Mouse (Mus musculus) gastrocnemius, postnatal 36 days (tissue): ENCODE data around the gene Afdn. TPM values are rescaled to one million over a fixed set of nuclear protein-coding genes. Genes with fewer than 3 reads are reported as not detected.
"Not testable (repeated sequence)": the region's sequence is repeated elsewhere in the genome, so short reads cannot be mapped to it uniquely, and the experiment has no call there.

Experiments
- DNase-seq, 2 experiments: peaks; one replicate each; pipeline ENCODE4 v3.0.0; 2022
- intact Hi-C: fragments of 180-260 bp; cut with DNase I; formaldehyde crosslinking; loops from one replicate; pipeline ENCODE4 v1.15.1; 2025
- total RNA-seq, 2 experiments: library from RNA; stranded (reverse); gene quantifications; 2 replicates each; pipeline ENCODE4 v1.2.3; 2021

Gene Afdn
- total RNA-seq, 2 experiments from 2014 or later: 46.9 to 48.8 TPM

DNA sequence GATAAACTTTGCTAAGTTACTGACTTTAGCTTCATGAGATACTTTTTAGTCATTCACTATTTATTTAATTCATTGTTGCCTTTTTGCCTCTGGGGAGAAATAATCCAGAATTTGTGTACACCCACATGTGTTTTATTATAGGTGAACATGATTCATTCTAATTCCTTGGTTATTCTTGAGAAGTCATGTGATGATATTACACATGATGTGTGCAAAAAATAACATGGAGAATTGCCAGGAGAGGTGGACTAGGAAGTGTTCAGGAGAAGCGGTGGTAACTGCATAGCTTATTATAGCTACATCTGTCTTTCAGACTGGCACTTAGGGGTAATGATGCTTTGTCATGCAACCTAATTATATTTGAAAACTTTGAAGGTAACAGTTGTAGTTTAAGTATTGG lies 3.5 kb downstream of the Afdn start:
- intact Hi-C loops: no loop called here
- no peak for DNase-seq

DNA sequence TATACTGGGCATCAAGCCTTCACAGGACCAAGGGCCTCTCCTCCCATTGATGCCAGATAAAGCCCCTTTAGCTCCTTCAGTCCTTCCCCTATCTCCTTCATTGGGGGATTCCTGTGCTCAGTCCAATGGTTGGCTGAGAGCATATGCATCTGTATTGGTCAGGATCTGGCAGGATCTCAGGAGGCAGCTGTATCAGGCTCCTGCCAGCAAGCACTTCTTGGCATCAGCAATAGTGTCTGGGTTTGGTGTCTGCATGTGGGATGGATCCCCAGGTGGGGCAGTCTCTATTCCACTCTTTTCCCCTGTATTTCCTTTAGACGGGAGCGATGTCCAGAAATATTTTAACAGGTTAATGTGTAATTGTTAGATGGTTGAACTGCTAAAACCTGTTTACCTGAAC lies 4.6 kb downstream of the Afdn start:
- DNase-seq, intact Hi-C loops: not testable (repeated sequence)

DNA sequence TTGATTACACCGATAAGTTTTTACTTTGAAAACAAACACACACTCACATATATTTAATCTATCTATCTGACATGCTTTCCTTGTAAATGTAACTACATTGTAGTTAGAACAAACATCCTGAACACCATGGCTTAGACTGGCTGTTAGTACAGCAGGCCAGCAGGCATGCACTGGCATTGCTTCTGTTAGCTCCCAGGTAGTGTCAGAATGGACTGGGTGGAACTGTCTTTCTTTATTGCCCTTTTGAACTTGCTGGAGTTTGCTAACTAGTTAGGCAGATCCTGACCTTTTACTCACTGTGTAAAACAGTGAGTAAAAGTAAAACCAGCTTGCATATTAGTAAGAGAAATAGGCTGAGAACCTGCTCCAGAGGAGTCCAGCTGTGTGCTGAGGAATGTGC lies 8.2 kb downstream of the Afdn start:
- intact Hi-C loops: no loop called here
- no peak for DNase-seq

DNA sequence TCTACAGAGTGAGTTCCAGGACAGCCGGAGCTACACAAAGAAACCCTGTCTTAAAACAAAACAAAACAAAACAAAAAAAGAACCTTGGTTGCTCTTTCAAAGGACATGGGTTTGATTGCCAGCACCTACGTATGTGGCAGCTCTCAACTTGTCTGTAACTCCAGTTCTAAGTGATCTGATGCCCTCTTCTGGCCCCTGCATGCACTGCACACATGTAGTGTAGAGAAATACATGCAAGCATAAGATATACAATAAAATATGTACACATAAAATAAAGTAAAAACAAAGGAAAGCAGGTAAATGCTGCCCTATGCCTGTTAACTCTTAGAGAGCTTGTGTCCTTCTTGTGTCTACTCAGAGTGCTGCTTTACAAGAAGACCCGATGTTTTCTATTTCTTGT lies 8.9 kb downstream of the Afdn start:
- intact Hi-C loops: no loop called here
- DNase-seq: no peak

DNA sequence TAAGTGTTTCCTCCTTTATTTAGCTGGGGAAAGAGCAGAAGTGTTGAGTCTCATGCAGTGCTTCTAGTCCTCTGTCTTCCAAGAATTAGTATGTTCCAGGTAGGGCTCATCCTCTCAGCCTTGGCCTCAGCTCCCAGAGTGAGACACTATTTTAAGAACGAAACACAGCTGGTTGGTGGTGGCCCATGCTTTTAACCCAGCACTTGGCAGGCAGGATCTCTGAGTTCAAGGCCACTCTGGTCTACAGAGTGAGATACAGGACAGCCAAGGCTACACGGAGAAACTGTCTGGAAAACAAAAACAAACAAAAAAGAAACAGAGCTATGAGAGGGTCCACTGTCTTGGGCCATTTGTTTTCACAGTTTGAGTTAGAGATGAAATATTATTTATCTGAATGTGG lies 17.3 kb downstream of the Afdn start:
- intact Hi-C loops: no loop called here
- no peak for DNase-seq

DNA sequence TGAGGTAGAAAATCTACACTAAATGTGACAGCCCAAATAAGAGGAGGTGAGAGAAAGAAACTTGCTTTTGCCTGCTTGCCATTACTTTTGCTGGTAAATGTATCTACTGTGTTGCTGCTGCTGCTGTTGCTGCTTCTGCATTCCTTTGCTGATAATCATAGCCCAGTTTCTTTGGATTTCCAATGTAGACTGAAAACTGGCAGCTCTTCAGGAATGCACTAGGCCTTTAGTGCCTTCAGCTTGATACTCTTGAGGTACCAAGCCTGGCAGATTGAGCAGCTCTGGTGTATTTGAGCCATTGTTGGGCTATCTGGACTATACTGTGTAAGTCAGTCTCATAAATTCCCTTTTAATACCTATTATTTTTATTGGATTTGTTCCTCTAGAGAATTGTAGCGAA lies 18.5 kb downstream of the Afdn start:
- DNase-seq: no peak
- intact Hi-C loops: no loop called here

DNA sequence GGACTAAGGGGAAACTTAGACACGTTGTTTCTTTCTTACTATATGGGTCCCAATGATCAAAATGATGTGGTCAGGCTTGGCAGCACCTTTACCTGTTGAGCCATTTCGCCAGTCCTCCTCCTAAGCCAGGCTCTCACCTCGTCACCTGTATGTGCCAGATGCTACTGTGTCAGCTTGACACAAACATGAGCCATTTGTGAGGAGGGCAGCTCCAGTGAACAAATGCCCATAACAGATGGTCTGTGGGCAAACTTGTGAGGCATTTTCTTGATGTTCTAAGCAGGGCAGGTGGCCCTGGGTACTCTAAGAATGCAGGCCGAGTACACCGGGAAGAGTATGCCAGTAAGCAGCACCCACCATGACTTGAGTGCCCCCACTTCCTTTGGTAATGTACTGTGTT lies 21.6 kb downstream of the Afdn start:
- intact Hi-C loops: no loop called here
- DNase-seq: no peak

DNA sequence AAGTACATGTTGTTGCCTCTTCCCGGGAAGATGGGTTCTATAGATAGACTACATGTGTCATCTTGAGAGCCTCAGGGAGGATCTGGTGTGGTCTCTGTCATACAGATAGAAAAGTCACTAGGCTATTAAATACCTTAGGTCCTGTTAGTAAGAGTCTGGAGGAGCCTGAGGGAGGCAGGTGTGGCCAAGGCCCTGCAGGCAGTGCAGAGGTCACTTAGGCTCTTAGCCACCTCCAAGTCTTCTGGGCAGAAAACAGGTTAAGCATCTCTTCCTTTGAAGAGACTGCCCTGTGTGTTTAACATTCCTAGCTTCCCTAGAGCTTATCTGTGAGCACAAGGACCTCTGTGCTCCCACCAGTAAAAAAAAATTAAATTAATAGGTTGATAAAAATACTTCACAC lies 23.1 kb downstream of the Afdn start:
- intact Hi-C loops: no loop called here
- no peak for DNase-seq

DNA sequence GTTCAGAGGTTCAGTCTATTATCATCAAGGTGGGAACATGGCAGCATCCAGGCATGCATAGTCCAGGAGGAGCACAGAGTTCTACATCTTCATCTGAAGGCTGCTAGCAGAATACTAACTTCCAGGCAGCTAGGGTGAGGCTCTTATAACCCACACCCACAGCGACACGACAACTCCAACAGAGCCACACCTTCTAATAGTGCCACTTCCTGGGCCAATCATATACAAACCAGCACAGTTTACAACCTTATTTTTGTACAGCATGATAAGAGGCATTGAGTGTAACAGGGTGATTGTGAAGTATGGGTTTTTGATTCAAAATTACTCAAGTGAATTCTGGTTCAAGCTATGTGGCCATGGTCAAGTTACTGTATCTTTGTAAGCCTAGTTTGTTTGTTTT lies 29.7 kb downstream of the Afdn start:
- intact Hi-C loops, DNase-seq: not testable (repeated sequence)

DNA sequence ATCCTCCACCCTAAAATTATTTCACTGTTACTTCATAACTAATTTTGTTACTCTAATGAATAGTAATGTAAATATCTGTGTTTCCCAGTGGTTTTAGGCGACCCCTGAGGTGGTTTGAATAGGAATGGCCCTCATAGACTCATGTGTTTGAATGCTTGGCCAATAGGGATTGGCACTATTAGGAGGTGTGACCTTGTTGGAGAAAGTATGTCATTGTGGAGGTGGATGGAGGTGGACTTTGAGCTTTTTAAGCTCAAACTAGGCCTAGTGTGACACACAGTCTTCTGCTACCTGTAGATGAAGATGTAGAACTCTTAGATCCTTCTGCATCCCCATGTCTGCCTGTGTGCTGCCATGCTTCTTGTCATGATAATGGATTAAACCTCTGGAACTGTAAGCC lies 37.4 kb downstream of the Afdn start:
- intact Hi-C loops: no loop called here

DNA sequence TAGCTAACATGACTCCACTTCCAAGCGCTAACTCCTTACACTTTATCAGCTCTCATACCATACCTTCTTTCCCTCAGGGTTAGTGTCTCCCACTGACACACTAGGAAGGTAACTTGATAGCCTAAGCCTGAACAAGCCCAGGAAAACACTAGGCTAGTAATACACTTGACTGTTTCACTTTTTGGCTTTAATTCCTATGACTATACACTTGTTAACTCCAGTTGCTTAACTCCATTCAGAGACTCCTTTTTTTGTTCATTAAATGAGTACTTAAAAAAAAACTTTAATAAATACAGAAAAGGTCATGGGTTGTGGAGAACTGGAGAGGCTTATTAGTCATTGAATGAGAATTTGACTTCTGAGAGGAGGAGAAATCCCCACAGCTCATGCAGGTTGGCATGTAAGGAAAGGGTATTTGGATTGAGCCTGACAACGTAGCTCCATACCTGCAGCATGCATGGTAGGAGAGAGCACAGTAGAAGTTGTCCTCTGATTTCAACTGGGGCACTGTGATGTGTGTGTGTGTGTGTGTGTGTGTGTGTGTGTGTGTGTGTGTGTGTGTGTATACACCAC lies 42.6 kb downstream of the Afdn start:
- no peak for DNase-seq
- intact Hi-C loops: no loop called here

More for the DNA sequence above, 37.4 kb downstream of the Afdn start:
- DNase-seq: no peak

DNA sequence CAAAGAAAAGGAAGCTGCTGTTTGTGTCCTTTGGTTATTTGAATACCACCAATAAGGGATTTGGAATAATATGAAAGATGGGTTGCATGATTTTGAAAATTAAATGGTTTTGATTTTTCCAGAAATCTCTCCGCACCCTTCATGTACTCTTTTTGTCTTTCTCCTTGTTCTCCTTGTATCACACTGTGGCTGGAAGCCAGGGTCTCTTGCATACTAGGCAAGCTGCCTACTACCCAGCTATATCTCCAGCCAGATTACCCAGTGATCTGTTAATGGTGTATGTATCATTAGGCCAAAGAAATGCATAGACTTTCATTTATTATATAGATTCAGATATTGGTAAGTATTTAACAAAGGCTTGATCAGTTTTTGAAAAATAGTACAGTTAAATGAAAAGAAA lies 45.7 kb downstream of the Afdn start:
- no peak for DNase-seq
- intact Hi-C loops: no loop called here

DNA sequence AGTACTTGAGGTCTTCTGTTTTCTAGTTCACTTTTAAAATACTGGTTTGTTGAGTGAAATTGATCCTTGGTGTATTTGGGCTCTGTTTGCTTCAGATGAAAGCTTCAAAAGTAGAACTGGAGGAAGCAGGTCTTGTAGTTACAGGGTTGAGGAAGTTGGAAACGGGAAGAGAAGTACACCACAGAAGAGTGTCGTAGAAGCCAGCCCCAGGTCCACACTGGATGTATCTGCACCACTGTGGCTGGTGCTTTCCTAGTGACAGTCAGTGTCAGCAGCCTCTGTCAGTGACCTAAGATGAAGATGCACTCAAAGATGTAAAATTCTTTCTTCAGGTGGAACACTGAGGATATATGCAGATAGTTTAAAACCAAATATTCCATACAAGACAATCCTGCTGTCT lies 57.5 kb downstream of the Afdn start:
- DNase-seq: no peak
- intact Hi-C loops: no loop called here

DNA sequence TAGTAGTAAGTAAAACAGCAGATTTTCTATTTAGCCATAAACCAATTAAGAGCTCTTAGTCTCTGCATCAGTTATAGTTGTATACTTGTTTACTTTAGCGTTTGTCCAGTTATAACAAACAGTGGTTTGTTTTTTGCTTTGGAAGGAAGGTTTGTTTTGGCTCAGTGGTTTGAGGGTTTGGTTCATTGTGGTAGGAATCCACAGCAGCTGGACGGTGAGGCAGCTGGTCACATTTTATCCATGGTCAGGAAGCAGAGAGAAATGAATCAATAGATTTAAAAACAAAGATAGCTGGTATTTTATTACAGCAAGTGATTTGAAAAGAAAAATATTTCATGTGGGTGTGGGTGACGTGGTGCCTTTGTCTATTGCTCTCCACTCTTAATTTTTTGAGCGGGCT lies 59.0 kb downstream of the Afdn start:
- intact Hi-C loops: no loop called here
- DNase-seq: no peak

DNA sequence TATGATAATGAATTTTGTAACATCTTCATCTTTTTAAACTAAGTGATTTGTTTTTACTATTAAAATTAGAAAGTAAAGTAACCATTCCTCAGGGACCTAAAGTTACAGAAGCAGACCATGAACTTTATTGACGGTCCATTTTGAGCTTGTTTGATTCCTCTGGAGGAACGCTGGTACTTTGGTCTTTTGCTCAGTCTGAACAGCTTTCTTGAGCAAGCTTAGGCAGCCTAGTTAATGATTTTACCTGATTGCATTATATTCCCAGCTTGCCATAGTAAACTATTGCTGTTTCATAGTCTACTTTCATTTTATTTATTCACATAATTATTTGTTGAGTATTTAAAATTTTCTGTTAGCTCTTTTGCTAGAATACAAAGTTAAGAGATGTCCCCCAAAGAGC lies 60.3 kb downstream of the Afdn start:
- intact Hi-C loops: no loop called here
- no peak for DNase-seq

DNA sequence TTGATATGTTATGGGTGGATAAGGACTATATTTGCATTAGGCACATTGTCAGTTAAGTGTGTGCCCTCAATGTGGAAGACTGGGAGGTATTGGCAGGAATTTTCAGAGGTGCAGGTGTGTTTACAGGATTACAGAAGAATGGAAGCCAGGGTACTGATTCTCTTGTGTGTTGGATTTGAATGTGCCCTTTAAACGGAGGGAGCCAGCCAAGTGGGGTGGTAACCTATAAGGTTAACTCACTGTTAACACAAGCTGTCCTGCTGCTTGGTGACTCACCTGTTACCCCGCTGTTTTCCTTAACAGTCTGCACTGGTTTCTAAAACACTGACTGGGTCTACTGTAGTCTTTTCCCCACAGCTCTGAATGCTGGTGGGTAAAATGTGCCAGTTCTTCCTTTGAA lies 65.1 kb downstream of the Afdn start:
- no peak for DNase-seq
- intact Hi-C loops: no loop called here

DNA sequence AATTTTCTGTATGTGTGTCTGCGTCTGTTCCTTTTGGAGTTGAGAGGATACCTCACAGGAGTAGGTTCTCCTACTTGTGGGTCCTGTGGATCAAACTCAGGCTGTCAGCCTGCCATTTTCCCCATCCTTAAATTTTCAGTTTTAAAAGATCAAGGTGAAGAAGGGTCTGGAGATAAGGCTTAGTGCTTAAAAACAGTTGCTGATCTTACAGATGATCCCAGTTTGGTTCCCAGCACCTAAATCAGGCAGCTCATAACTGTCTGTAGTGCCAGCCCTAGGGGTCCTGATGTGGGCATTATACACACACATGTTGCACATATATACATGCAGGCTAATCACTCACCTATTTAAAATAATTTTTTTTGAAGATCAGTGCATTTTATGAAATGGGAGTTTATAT lies 69.9 kb downstream of the Afdn start:
- DNase-seq: no peak
- intact Hi-C loops: no loop called here

DNA sequence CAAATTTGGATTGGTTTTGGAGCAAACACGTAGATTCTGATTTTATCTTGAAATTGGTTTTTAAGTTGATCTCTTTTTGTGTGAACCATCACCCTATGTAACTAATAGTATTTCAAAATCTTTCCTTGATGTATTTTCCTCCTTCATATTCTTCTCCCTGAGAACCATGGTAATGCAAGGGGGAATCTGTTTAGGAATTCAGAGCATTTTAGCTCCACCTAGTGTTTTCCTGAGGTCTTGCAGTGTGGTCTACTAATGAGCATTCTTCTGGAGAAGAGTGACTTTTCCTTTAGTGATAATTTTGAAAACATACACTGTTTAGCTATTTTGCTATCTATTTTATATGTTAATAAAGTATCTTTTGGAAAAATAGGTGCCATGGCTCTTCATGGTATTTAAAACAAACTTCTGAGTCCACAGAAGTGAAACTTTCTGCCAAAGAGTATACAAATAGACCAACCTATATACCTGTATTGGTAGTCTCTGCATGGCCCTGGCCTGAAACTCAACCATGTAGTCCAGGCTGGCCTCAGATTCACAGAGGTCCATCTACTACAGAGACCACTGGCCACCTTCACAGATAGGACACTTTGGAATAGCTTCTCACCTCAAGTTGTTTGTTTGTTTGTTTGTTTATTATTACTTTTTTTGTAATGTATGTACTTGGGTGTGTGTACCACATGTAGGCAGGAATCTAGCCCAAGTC lies 70.5 kb downstream of the Afdn start:
- DNase-seq: no peak
- intact Hi-C loops: no loop called here

DNA sequence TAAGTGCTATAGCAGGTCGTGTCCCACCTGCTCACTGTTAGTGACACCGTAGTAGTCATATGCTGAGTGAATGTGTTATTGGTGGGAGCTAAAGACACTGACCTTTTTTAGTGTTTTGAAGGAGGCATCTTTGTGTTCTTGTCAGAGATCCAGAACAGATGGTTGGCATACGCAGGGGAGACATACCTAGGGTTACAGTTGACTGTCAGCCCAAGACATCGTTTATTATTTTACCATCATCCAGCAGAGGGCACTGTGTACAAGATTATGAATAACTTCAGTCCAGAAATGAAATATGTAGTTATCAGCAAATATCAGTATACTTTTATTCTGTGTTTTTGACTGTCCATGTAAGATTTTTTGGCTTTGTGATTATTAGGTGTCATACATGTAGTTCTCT lies 75.5 kb downstream of the Afdn start:
- intact Hi-C loops: no loop called here
- DNase-seq: no peak

DNA sequence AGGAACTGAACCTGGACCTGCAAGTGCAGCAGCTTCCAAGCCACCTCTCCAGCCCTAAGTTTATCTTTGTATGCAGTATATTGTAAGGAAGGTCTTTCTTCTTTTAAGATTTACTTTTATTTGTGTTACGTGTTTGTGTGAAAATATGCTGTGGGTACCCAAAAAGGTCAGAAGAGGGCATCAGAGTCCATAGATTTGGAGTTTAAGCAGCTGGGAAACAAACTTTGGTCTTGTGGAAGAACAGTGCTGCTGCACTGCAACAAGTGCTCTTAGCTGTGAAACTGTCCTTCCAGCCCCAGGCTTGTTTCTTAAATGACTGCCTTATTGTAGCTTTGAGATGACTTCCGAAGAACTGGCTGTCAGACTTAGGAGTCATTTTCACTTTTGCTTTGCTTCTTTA lies 89.8 kb downstream of the Afdn start:
- intact Hi-C loops: loop anchor here (5.0 kb wide), 1 partner anchor 92 kb away; no protein-coding TSS in a partner anchor
- DNase-seq: no peak

DNA sequence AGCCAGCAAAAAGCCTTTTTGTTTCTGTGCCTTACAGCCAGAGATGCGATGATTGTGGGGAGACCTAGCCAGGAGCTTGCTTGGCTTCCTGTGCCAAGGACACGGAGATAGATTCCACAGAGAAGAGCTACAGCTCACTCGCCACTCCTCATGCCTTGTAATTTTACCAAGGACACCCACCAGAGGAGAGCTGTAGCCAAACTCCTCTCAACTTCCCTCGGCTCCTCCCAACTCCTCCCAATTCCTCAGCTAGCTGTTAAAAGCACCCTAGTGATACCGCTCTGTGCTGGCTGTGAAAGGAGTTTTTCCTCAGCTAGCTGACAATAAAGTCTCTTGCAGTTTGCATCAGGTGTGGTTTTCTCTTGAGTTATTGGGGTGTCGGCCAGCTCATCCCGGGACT lies 93.5 kb downstream of the Afdn start:
- not testable (repeated sequence) for DNase-seq
- intact Hi-C loops: loop anchor here (5.0 kb wide), 1 partner anchor 88 kb away; no protein-coding TSS in a partner anchor

DNA sequence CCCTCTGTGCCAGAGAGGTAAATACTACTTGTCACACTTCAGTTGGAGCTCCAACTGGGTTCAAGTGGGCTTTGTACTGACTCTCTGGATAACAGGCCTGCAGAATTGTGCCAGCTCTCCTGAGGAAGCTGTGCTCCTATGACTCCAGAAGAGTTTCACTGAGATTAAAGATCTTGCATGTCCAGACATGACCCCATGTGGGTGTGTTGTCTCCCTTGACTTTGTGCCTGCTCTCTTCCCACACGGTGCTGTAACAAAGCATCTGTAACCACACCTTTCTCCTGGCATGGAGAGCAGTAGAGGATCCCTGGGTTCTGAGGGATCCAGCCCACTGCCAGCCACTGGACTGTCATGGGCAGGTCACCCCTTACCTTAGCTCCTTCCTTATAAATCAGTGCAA lies 95.1 kb downstream of the Afdn start:
- intact Hi-C loops: no loop called here
- no peak for DNase-seq
